In genomic region chr17:15383360-15383759, GRCm38 (mm10) we compare ENCODE assay signal across 17 mouse cellular contexts. TPM values are rescaled to one million over a fixed set of nuclear protein-coding genes. Genes with fewer than 3 reads are reported as not detected.
A peak's percentile ranks its signal among the peaks of the same experiment; 100 is the strongest.
DNase-seq lines count a peak whose midpoint lies in the region; ATAC-seq and TF ChIP-seq lines count a peak whose summit lies in the region.
"Had no signal": no experiment of that assay in that cellular context is flagged by ENCODE, and none has a peak within 500 bp of the region (broad histone marks: within the 10 kb centered on the region; RNA-seq: fewer than 3 reads in every experiment).

No protein-coding gene starts in this region.

- intact Hi-C loops in left cerebral cortex, postnatal 10 days (cut with DNase I): no loop called here

- no peaks in the 10 kb centered on the region for H3K36me3 ChIP-seq in kidney, postnatal 0 days (ENCODE audit: insufficient read depth, low read length)
- H3K36me3 ChIP-seq in kidney, embryonic 14.5 days (ENCODE audit: control insufficient read depth, insufficient read depth, low read length): no peaks in the 10 kb centered on the region
- no peaks in the 10 kb centered on the region for H3K36me3 ChIP-seq in E14TG2a.4 (ENCODE audit: insufficient read depth, low read length)
- H3K36me3 ChIP-seq: forebrain, embryonic 15.5 days; lung, embryonic 15.5 days; midbrain, embryonic 15.5 days had no signal

- no peak overlapping the region for H3K27ac ChIP-seq in kidney, postnatal 0 days
- no peak overlapping the region for H3K27ac ChIP-seq in kidney, embryonic 14.5 days (ENCODE audit: low read depth, low read length)
- H3K27ac ChIP-seq in embryonic fibroblast, embryonic 13.5 days (ENCODE audit: insufficient read depth, low read length): no peak overlapping the region
- H3K27ac ChIP-seq: forebrain, embryonic 15.5 days; lung, embryonic 15.5 days; midbrain, embryonic 15.5 days had no signal

- no peak overlapping the region for H3K4me3 ChIP-seq in kidney, postnatal 0 days (replicated peaks; ENCODE audit: low read depth, low read length)
- no peak overlapping the region for H3K4me3 ChIP-seq in kidney, embryonic 14.5 days (ENCODE audit: low read length)
- H3K4me3 ChIP-seq in E14TG2a.4 (replicated peaks; ENCODE audit: low read length): no peak overlapping the region
- no peak overlapping the region for H3K4me3 ChIP-seq in embryonic fibroblast, embryonic 13.5 days (ENCODE audit: insufficient read depth, low read length)
- H3K4me3 ChIP-seq: erythroblast, embryonic 14.5 days; forebrain, embryonic 15.5 days; lung, embryonic 15.5 days; midbrain, embryonic 15.5 days; myocyte had no signal

- DNase-seq in kidney, postnatal 0 days (ENCODE audit: low spot score): no peak
- peak; percentile 48 for DNase-seq in 416B (ENCODE audit: low read depth)
- DNase-seq in cerebellum, adult 9-10 months: no peak
- DNase-seq in left cerebral cortex, postnatal 10 days (ENCODE audit: extremely low spot score in 1 of 2, low spot score in 2 of 2): no peak
- DNase-seq: adrenal gland, adult 2 months; cerebellum, adult 9-11 months; gastrocnemius, postnatal 36 days; kidney, postnatal 10 days; left cerebral cortex, postnatal 4 days had no signal

- no peaks in the 10 kb centered on the region for H3K9me3 ChIP-seq in kidney, postnatal 0 days (replicated peaks; ENCODE audit: low read length)
- no peaks in the 10 kb centered on the region for H3K9me3 ChIP-seq in kidney, embryonic 14.5 days (ENCODE audit: control insufficient read depth, low read length)
- no peaks in the 10 kb centered on the region for H3K9me3 ChIP-seq in E14TG2a.4 (ENCODE audit: low read length)
- H3K9me3 ChIP-seq: forebrain, embryonic 15.5 days; lung, embryonic 15.5 days; midbrain, embryonic 15.5 days had no signal

- H3K4me2 ChIP-seq in kidney, postnatal 0 days (ENCODE audit: low read length): no peak overlapping the region
- H3K4me2 ChIP-seq in kidney, embryonic 14.5 days (replicated peaks; ENCODE audit: low read depth, low read length): no peak overlapping the region
- H3K4me2 ChIP-seq: forebrain, embryonic 15.5 days; lung, embryonic 15.5 days; midbrain, embryonic 15.5 days had no signal

- 94% methylated on average over 5 of the region's 5 CpGs for WGBS in kidney, postnatal 0 days
- 89% methylated on average over 5 of the region's 5 CpGs for WGBS in kidney, embryonic 14.5 days

- TF ChIP-seq CTCF in kidney, postnatal 0 days (IDR thresholded peaks at IDR 0.05; ENCODE audit: low read depth): peak; percentile 21; the same call in 1 of the 2 replicates
- TF ChIP-seq CTCF in E14TG2a.4 (conservative IDR thresholded peaks at IDR 0.05; ENCODE audit: low read length): peak; percentile 19; the same call in 1 of the 2 replicates
- 0 out of 2 replicates have a peak, but pooled peaks have one; percentile 7 for TF ChIP-seq CTCF in embryonic fibroblast, embryonic 13.5 days (IDR thresholded peaks at IDR 0.05; ENCODE audit: borderline replicate concordance, insufficient read depth, low read length)

- TF ChIP-seq POLR2A in embryonic fibroblast, embryonic 13.5 days (IDR thresholded peaks at IDR 0.05; ENCODE audit: low read depth, low read length): no peak

- H3K9ac ChIP-seq in kidney, postnatal 0 days (ENCODE audit: low read depth, low read length): no peak overlapping the region
- no peak overlapping the region for H3K9ac ChIP-seq in kidney, embryonic 14.5 days (ENCODE audit: low read depth, low read length)
- H3K9ac ChIP-seq: forebrain, embryonic 15.5 days; lung, embryonic 15.5 days; midbrain, embryonic 15.5 days had no signal

- peaks cover 16% of the 10 kb centered on the region for H3K4me1 ChIP-seq in kidney, postnatal 0 days (replicated peaks; ENCODE audit: insufficient read depth, low read length)
- H3K4me1 ChIP-seq in kidney, embryonic 14.5 days (ENCODE audit: control insufficient read depth, insufficient read depth, low read length): 0 out of 2 replicates have a peak, but pooled peaks cover 13% of the 10 kb centered on the region
- H3K4me1 ChIP-seq in E14TG2a.4 (replicated peaks; ENCODE audit: low read depth, low read length): peaks cover 46% of the 10 kb centered on the region
- H3K4me1 ChIP-seq in embryonic fibroblast, embryonic 13.5 days (ENCODE audit: control insufficient read depth, insufficient read depth, low read length): no peaks in the 10 kb centered on the region

- 0 out of 2 replicates have a peak, but pooled peaks cover 4% of the 10 kb centered on the region for H3K27me3 ChIP-seq in kidney, postnatal 0 days (ENCODE audit: insufficient read depth, low read length)
- H3K27me3 ChIP-seq in kidney, embryonic 14.5 days (ENCODE audit: control insufficient read depth, insufficient read depth, low read length): peaks cover 17% of the 10 kb centered on the region
- peaks cover 59% of the 10 kb centered on the region for H3K27me3 ChIP-seq in E14TG2a.4 (ENCODE audit: insufficient read depth, low read length)
- H3K27me3 ChIP-seq: forebrain, embryonic 15.5 days had no signal

- ATAC-seq in kidney, postnatal 0 days (replicated peaks; ENCODE audit: low FRiP score, low read depth): no peak
- no peak for ATAC-seq in kidney, embryonic 14.5 days (ENCODE audit: low FRiP score, low TSS enrichment)
- ATAC-seq: forebrain, embryonic 15.5 days; midbrain, embryonic 15.5 days had no signal

RNA-seq across cellular contexts. Expression of gene Dll1, which starts 6.7 kb away (rescaled TPM):
- polyA plus RNA-seq in kidney, postnatal 0 days (2015; fragmentation: Nextera tagmentation; extraction: Ambion mirVana): 21.4 and 22.3 TPM in 2 replicates
- polyA plus RNA-seq in kidney, embryonic 14.5 days (2014; fragmentation: Nextera tagmentation; extraction: Ambion mirVana): 16.4 and 24.6 TPM in 2 replicates
- polyA plus RNA-seq in embryonic fibroblast, embryonic 13.5 days (2011; ENCODE audit: insufficient read length, low read depth, missing spikeins): 0.40 and 0.97 TPM in 2 replicates
- total RNA-seq in left cerebral cortex, postnatal 10 days (2021): 10 to 100 TPM; 10.6 to 12.0 TPM

RNA-seq across cellular contexts. Expression of gene Fam120b, which starts 12.6 kb away (rescaled TPM):
- 18.4 and 19.9 TPM in 2 replicates for polyA plus RNA-seq in kidney, postnatal 0 days (2015; fragmentation: Nextera tagmentation; extraction: Ambion mirVana)
- 18.8 and 29.4 TPM in 2 replicates for polyA plus RNA-seq in kidney, embryonic 14.5 days (2014; fragmentation: Nextera tagmentation; extraction: Ambion mirVana)
- 25.2 and 25.3 TPM in 2 replicates for polyA plus RNA-seq in embryonic fibroblast, embryonic 13.5 days (2011; ENCODE audit: insufficient read length, low read depth, missing spikeins)
- 10 to 100 TPM; 33.5 to 35.8 TPM for total RNA-seq in left cerebral cortex, postnatal 10 days (2021)
